Mouse (Mus musculus) adrenal gland, postnatal 25 days (tissue): ENCODE results near the gene Rgs19. TPM values are rescaled to one million over a fixed set of nuclear protein-coding genes. Genes with fewer than 3 reads are reported as not detected.

ENCODE experiments used
- DNase-seq: peaks from one replicate; pipeline ENCODE4 v3.0.0; 2021; ENCODE audit warnings: mixed read lengths
- long read RNA-seq: library from polyadenylated mRNA; stranded (forward); transcript quantifications from one replicate; pipeline ENCODE4 v2.0.0, GENCODE M21; 2021
- total RNA-seq: library from RNA; stranded (reverse); gene quantifications from 2 replicates; pipeline ENCODE4 v1.2.3, GENCODE M21; 2021

Rgs19 gene
- total RNA-seq, result 20.3 and 31.7 TPM in 2 replicates
- long read RNA-seq, transcript Rgs19-204 (5 exons, 779 nt), result major isoform, 8 of 18 reads
- long read RNA-seq, partial matches to known transcripts, result 2 of 18 reads
- long read RNA-seq, other reads (novel, unspliced or antisense), result 2 of 18 reads

DNA sequence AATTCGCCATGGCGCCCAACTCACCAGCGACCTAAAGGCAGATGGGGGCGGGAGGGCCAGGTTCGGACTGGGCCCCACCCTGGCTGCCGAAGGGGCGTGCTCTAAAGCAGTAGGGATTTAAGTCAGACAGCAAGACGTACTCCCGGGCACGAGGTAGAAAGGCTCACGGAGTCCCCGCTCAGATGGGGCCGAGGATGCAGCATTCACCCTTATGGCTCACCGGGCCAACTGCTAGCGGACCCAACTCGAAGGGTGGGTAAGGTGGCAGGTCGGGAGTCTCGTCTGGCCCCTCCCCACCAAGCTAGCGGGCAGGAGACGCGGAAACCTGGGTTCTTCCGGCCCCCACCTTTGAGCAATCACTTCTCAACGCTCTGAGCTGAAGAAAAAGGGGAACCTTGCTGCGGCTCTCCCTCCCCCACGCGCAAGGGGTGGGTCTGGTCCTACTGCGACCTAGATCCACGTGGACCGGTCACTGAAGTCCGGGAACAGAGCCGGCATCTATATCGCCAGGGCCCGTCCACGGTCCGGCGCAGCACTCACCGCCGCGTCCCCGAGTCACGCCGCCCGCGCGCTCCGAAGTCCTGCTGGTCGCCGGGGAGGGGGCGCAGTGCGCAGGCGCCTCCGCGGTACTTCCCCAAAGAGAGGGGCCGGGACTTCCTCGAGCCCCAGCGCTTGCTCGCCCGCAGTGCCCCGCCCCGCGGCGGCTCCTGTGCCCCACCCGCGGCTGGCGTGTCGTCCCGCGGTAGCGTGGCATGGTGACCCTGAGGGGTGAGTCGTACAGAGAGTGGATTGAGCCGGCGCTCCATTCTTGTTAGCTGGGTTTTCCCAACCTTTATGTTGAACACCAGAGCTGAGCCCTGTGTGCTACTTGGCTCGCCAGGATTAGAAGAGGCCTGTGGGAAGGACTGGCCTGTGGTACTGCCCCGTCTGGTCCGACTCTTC is at the start of gene Rgs19:
TSS of gene Rgs19 (minus strand) at position 639 of the 942 bp plus-strand sequence.
- DNase-seq, result peak; percentile 89

DNA sequence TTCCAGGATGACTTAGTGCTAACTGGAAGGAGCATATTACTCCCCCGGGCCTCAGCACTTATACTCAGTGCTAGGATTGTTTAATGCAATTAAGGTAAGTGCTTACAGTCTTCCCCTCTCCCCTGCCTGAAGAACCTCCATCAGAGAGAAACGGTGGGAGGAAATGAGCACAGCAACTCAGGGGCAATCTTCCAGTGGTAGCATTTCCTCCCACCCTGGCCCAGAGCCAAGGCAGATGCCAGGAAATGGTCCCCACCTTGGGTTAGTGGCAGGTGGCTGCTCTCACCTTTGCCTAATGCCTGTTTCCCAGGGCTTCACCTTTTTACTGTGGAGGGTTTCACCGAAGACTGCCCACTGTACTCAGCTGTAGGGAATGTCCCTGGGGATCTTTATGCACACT is 36.3 kb upstream of the Rgs19 start:
- DNase-seq, result no peak

DNA sequence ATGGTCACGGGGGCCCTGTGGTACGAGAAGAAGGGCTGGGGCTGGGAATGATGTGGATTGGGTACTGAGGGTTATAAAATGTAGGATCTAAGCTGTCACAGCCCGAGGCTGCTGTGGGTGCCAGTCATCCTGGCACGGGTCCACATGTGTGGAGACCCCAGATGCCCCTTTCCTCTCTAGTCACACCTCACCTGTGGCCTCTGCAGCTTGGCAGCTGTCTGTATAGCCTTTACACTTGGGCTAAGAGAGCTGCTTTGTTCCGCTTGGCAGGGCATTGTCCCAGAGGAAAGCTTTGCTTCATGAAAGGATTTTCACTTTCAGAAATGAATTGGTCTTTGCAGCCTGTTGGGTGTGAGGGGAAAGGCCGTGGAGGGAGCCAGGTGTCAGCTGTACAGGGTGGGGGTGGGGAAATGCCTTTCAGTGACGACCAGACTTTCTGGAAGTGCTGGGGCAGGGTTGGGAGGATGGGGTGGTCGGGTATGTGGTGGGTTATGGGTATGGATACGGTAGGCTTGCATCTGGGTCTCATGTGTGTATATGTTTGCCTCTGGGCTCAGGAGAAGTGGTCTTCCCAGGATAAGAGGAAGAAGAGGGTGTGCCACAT is 34.0 kb upstream of the Rgs19 start:
- DNase-seq, result no peak

DNA sequence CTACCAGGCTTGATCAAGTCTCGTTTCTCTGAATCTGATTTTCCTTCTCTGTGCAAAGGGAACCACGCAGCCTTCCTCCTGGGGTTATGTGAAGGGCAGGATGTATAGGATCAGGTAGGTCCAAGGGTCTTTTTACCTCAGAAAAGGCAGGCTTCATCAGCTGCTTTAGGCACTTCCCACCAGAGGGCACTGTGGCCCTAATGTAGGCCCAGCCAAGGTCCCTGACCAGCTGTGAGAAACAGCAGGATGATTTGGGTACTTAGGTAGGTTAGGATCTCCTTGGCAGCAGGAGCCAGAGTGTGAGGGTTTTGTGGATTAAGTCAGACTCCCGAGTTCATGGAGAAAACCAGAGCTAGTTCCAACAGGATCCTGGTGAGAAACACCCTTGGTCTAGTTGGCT is 28.4 kb upstream of the Rgs19 start:
- DNase-seq, result peak; percentile 22

DNA sequence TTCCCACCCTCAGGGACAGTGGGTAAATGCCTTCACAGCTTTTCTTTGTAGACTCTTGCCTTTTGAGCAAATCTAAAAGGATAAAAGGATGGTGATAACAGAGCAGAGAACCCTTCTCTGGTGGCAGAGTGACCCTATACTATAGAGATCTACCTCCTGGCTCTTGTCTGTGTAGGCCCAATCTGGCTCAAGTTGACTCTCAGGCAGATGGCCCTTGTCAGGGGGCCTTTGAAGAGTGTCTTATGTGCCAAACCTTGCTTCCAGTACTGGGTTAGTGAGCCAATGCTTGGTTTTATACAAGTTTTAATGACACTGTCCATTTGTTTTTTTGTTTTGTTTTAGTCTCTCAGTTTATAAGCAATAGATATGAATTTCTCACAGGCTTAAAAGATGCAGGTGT is 27.4 kb upstream of the Rgs19 start:
- DNase-seq, result no peak

DNA sequence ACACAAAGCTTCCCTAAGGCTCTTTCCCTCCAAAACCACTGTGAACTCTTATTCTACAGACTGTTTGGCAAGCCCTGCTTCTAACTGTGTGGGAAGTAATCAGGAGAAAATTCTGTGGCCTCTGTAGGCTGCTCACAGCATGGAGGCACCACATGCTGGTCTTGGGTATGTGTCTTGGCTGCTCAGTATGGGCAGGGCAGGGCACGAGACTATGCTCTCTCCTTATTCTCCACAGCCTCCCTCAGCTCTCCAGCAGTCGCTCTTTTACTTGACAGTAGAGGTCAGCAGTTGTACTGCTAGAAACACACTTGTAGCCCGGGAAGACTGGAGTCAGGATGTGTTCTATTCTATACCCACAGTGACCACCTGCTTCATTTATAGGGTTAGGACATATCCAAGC is 26.3 kb upstream of the Rgs19 start:
- DNase-seq, result no peak

DNA sequence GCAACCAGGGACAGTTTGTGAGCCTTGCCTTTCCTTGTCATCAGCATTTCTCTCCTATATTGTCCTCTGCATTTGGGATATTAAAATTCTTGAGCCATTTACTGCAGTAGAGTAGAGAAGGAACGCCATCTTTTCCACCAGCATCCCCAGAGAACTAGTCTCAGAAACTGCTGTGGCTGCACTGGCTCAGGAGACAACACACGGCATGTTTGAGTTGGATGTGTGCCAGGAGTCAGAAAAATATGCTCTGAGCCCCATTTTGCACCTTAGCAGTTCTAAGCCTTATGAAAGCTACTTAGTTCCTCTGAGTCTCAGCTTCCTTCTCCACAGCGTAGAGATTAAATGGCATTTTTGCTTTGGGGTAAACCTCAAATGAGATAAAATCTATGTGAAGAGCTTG is 23.2 kb upstream of the Rgs19 start:
- no peak for DNase-seq

DNA sequence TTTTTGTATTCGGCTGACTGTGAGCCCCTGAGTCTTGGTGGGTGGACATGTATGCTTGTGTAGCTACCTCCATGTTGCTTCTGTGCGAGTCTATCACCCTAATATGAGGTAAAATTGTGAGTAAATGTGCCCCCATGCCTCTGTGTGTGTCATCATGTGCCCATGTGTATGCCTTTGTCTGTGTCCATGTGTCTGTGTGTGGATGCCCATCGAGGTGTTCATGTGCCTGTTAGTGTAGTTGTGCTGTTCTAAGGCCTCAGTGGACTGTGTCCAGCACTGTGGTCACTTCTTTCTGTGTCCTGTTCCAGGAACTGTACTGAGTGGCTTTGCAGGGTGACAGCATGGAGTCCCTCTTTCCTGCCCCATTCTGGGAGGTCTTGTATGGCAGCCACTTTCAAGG is 21.6 kb upstream of the Rgs19 start:
- no peak for DNase-seq

DNA sequence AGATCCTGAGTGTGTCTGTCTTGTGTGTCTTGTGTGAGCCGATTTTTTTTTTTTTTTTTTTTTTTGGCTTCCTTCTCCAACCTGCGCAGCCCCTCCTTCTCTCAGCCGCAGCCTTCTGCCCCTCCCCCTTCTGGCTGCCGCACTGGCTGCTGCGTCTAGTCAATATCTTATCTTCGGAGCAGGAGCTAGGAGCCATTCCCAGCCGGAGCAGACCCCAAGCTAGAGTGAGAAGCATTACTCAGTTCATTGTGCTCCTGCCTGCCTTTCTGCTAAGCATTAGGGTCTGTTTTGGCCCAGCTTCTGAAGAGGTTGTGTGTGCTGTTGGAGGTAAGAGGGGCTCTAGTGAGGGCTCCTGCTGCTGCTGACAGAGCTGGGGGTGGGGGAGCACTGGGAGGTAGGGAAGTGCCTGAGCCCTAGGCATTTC is 21.1 kb upstream of the Rgs19 start, which contains the start of gene Oprl1:
TSS of gene Oprl1 (plus strand) at position 114 of the 424 bp plus-strand sequence.
- no peak for DNase-seq

DNA sequence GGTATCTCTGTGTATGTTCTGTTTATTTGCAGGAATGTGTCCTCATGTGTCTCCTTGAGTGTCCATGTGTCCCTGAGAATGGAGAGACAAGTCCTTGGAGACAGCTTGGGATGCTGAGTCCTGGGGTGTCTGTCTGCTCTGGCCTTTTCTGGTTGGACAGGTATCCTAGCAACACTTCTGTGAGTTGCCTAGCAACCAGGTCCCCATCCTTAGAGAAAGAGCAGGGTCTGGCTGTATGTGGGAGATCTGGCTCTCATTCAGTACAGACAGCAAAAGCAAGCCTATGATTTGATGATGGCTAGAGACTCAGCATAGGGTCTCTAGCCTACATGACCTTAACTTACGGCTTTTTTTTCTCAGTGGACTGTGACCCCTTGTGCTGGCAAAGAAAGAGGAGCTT is 20.0 kb upstream of the Rgs19 start:
- DNase-seq, result no peak

DNA sequence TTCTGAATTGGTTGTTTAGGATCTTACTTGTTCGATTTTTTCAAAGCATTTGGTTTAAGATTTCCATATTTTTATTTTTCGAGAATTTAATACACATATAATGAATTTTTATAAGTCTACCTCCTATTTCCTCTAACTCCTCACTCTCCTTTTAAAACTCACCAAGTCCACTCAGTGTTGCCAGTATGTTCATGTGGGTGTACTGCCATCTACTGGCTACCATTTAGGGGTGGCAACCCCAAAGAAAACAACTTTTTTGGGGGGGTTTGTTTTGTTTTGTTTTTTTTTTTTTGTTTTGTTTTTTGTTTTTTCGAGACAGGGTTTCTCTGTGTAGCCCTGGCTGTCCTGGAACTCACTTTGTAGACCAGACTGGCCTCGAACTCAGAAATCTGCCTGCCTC is 12.9 kb upstream of the Rgs19 start:
- no peak for DNase-seq

DNA sequence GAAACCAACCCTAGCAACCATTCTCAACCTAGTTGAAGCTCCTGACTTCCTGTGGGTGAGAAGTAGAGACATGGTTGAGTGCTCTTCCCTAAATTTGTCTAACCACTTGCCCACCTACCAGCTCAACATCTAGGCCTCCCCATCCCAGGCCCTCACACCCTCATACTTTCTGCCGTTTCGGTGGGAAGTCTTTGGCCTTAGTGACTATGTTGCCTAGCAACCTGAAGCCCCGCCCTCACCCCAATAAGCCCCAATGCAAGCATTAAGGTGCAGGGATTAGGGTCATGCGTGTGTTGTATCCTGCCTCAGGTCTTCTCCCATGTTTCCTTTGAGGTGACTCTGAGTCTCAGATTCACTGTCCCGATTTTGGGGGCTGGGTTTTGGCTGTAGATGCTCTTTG is 4.5 kb upstream of the Rgs19 start, which contains the start of gene Lkaaear1:
TSS of gene Lkaaear1 (minus strand) at position 202 of the 400 bp plus-strand sequence.
- no peak for DNase-seq

DNA sequence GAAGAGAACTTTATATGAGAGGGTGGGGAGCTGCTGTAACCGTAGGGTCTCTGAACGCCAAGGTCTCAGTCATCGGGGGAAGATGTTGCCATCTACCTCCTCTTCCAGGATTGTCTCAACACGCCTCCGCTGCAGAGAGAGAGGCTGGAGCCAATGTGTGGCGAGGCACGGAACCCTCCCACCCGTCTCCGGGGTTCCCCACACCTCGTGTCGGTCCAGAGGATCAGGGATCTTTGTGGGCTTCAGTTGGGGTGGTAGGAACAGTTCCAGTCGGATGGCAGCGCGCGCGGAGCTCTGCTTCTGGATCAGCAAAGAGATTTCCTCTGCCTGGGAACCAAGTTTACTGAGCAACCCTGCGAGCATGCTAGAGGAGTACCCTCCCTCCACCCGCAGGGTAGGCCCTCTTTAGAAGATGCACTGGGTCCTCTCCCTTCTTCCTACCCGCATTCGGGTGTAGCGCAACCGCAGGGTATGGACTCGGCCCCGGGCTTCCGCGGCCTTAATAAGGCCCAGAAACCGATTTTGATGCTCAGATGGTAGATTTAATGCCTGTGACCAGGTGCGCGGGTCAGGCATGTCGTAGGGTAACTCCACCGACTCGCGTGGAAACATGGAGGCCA is 3.1 kb upstream of the Rgs19 start:
- DNase-seq, result no peak

DNA sequence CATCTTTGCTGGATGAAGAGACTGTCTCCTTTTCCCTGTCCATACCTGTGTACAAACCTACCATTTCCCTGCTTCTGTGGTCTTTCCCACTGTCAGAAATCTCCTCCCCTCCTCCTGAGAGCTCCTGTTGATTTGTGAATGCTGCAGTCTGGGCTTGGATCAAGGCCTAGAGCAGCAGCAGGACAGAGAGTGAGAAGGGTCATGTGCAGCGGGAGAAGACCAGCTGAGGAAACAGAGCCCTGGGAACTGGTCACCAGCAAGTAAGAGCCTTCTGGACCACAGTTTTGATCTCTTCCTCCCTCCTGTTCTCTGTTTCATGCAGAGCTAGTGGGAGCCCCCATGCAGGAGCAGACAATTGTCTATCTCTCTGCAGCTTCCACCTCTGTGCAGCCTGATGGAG is 2.0 kb upstream of the Rgs19 start:
- DNase-seq, result no peak

DNA sequence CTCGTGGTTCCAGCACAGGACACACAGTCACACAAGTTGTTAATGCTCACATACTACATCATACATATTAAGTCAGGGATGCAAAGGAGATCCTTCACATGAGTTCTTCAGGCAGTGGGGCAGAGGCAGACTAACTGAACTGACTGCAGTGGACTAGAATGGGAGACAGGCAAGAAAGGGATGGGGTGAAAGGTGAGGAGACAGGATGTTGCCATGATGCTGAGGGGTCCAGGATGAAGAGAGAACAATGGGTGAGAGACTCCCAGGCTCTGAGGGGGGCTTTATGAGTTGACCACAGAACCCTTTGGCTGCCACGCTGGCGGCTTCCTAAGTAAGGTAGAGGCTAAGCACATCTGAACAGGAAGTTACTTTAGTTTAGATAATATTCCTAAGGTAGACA is 804 bp upstream of the Rgs19 start:
- no peak for DNase-seq

DNA sequence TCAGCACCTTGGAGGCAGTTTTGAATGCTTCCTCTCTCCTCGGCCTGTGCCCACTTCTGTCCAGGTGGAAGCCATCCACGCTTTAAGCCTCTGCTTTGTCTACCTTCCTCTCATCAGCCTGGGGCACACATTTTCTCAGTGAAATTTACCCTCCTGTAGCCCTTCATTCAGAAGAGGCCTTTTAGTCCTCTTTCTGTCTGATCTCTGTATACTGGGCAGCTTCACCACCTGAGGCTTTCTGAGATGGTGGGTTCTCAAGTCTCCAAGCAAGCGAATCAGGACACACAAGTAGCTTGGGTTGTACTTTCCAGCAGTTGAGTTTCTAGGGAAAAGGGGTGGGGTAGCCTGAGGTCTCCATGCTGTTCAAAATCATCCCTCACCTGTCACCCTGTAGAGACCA is 1.5 kb downstream of the Rgs19 start:
- no peak for DNase-seq

DNA sequence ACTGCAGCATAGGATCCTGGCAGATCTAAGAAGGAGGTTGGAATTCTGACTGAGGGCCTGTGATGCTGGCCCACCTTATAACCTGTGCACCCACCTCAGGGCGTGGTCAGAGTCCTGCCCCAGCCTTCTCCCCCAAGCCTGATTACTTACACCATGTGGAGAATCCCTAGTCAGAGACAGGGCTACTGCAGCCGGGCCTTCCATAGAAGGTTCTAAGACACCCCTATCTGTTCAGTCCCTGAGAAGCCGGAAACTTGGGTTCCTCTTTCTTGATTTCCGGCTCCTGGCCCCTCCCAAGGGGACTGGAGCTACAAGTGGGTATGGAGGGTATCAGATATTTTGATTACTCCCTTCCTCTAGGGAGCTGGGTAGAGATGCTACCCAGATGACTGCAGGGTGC is 2.2 kb downstream of the Rgs19 start:
- DNase-seq, result no peak

DNA sequence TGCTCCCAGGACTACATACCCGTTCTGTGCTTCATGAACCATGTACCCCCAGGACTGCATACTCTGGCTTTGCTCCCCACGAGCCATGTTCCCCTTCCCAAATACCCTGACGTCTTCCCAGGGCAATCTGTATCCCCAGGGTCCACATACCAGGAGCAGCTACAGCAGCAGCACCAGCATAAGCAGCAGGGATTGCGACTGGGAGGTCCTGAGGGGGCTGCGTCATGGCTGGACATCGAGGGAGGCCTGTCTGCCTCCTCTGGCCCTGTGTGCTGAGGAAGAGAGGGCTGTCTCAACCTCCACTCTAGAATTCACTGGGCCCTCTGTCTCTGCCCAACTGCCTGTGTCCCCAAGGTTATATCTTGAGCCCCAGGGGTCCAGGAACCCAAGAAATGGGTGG is 2.7 kb downstream of the Rgs19 start:
- no peak for DNase-seq

DNA sequence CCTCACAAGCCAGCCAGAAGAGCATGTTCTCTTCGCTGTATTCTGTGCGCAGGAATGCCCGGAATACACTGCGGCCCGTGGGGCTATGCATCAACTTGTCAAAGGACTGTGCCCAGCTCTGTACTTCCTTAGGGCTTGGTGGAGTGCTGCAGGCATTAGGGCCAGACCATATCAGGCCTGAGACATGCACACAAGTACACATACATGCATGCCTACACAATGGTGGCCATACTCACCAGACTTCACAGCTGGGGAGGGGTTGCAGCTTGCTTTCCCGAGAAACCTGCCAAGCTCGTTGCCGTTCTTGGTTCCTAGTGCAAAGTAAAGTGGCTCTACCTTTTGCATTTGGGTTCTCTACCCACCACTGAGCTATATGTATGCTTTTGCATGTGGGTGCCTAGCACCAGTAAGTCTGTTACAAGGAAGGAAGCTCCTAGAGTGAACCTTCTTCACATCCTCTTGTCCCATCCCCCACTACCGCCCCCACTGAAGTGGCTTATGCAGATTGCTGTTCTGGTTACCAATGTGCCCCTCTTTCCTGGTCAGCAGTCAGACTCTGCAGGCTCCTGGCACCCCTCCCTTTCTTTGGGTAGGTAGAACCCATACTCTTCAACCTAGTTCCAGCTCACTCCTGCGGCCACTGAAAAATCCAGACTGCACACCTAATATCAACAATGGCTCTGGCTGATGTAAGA is 4.2 kb downstream of the Rgs19 start:
- no peak for DNase-seq

DNA sequence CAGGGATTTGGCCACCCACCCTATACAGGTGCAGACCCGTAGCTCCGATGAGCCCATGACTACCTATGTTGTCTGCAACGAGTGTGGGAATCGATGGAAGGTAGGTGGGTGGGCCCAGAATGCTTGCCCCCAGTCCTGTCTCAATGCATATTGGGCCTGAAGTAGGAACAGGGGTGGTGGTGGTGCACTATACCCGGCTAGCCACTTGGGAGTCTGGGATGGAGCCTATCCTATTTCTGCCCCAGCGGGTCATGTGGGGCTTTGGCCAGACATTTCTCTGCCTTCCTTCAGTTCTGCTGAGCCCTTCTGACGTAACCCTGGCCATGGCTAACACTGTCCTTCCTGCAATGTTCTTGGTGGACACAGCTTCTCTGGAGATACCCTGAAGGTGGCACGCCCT is 6.2 kb downstream of the Rgs19 start:
- DNase-seq, result no peak

DNA sequence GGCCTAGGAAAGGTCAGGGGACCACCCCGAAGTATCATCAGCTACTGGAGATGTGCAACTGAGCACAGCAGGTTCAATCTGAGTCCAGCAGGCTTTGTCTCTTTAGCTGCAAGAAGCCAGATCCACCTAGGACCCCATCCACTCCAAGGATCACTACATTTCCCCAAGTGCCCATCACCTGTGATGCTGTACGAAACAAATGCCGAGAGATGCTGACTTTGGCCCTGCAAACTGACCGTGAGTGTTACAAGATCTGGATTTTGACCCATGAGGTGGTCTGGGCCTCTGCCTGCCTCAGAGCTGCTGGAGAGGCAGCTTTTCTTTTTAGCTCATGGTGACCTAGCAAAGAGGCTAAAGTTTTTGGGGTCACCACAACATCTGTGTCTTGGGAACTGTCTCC is 8.1 kb downstream of the Rgs19 start:
- no peak for DNase-seq

DNA sequence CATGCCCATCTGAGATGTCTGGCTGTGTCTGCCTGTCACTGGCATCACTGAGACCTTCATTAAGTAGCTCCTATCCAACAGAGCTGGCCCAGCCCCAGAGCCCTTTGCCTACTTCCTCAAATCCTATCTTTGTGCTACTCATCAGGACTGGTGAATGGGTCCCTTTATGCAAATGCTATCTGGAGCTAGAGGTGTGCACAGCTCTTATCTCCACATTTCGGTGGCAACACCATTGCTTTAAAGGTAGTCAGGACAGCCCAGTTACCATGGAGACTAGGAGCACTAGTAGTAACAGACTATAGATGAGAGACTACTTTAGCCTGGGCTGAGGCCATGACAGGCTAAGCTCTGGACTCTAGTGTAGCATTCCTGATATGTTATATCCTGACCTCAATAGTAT is 9.1 kb downstream of the Rgs19 start:
- no peak for DNase-seq
